Mouse (Mus musculus): ENCODE data around the gene Zfp319.

DNA sequence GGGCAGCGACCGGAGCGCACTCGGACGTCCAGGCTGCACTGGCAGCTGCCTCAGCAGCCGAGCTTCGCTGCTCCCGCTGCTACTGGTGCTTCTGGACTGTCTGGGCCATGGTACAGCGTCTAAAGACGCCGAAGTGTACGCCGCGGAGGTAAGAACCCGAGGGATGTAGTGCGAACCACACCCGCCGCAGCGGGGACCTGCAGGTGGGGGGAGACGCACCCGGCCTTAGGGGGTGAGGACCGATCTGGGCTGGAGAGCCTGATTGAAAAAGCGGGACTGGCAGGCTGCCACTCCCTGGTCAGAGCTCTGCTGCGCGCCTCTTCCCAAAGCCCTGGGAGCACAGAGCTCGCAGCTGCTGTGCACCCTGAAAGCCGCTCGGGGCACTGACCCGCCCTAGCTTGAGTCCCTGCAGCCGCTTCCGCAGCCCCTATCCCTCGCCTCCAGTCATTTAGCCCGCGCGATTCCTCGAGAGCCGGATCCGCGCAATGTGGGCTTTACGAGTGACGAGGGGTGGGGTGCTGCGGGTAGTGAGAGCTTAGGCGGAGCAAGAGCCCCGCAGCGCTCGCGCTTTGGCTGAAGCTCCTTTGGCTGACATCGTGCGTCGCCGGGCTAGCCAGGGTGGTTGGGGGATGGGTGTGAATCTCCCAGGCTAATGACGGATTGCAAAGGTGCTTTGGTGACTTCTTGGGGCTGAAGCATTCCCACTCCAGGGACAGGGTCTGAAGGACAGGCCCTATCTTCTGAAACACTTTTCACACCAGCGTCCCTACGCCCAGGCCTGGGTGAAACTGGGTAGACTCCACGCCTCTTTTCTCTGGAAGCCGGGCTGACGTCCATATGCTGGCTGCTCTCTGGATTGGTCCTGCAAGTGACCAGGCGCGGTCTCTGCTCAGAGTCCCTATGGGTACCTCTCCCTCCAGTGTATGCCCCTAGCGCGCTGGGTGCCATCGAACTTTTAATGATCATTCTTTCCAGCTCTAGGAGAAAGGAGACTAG, 21.4 kb upstream of the Zfp319 start:
- TF ChIP-seq ZNF384 (IDR thresholded peaks at IDR 0.05; ENCODE audit: low read depth, low read length) = no peak
- TF ChIP-seq HCFC1 (IDR thresholded peaks at IDR 0.05; ENCODE audit: borderline replicate concordance, insufficient read depth, low read length) = no peak
- TF ChIP-seq MAFK (IDR thresholded peaks at IDR 0.05; ENCODE audit: insufficient read depth, low read depth, low read length) = no peak

Measured in ES-E14 (cell line).